Mouse (Mus musculus) kidney, embryonic 16.5 days (tissue): Measurements from ENCODE around the gene A030003K21Rik. TPM values are rescaled to one million over a fixed set of nuclear protein-coding genes. Genes with fewer than 3 reads are reported as not detected.
A peak's percentile ranks its signal among the peaks of the same experiment; 100 is the strongest.
"Not testable (repeated sequence)": the region's sequence is repeated elsewhere in the genome, so short reads cannot be mapped to it uniquely, and the experiment has no call there.

Source experiments
- ATAC-seq: fragments of 200-750 bp; cut with Nextera tagmentation; 2 replicates; pipeline ENCODE4 v1.8.0; 2017; ENCODE audit warnings: moderate TSS enrichment; ENCODE audit not compliant: low FRiP score, low TSS enrichment
- H3K27ac ChIP-seq: fragments of 300-500 bp; sonication (generic); 2 replicates; pipeline ENCODE4 v1.5.1; 2014; ENCODE audit warnings: low read length
- H3K27me3 ChIP-seq: fragments of 300-500 bp; sonication (generic); 2 replicates; pipeline ENCODE4 v1.6.1; 2014; ENCODE audit warnings: low read length, control low read depth, mixed read lengths; ENCODE audit not compliant: insufficient read depth
- H3K36me3 ChIP-seq: fragments of 300-500 bp; sonication (generic); 2 replicates; pipeline ENCODE4 v1.6.1; 2014; ENCODE audit warnings: low read length, control low read depth, mixed read lengths; ENCODE audit not compliant: insufficient read depth
- H3K4me1 ChIP-seq: fragments of 300-500 bp; sonication (generic); 2 replicates; pipeline ENCODE4 v1.6.1; 2014; ENCODE audit warnings: low read length, control low read depth, mixed read lengths; ENCODE audit not compliant: insufficient read depth
- H3K4me2 ChIP-seq: fragments of 300-500 bp; sonication (generic); replicated peaks from 2 replicates; pipeline ENCODE4 v1.6.1; 2014; ENCODE audit warnings: low read depth, low read length
- H3K4me3 ChIP-seq: fragments of 300-500 bp; sonication (generic); 2 replicates; pipeline ENCODE4 v1.5.1; 2014; ENCODE audit warnings: mild to moderate bottlenecking, low read length
- H3K9ac ChIP-seq: fragments of 300-500 bp; sonication (generic); replicated peaks from 2 replicates; pipeline ENCODE4 v1.6.1; 2014; ENCODE audit warnings: low read length
- H3K9me3 ChIP-seq: fragments of 300-500 bp; sonication (generic); 2 replicates; pipeline ENCODE4 v1.6.1; 2016; ENCODE audit warnings: low read length, control low read depth
- WGBS: fragments of 180-500 bp; shearing (Covaris S2); extraction: QIAGEN DNeasy Blood & Tissue Kit; methylation state at CpG from one replicate; pipeline ENCODE4 v1.1.7; 2014; 5-methylcytosine and 5-hydroxymethylcytosine counted together
- polyA plus RNA-seq: library from polyadenylated mRNA; unstranded; fragments of >200 nt; fragmentation: Nextera tagmentation; extraction: Ambion mirVana; gene quantifications from 2 replicates; pipeline ENCODE4 v1.2.1, GENCODE M21; 2015

A030003K21Rik gene
- not detected in 2 replicates for polyA plus RNA-seq

- not testable (repeated sequence) for H3K27me3 ChIP-seq, H3K4me3 ChIP-seq, H3K9ac ChIP-seq, ATAC-seq, H3K36me3 ChIP-seq, H3K4me1 ChIP-seq, H3K4me2 ChIP-seq, H3K27ac ChIP-seq, H3K9me3 ChIP-seq
- no CpG with 5 or more reads among the region's 6 CpGs for WGBS
Observed at GRCm38 (mm10) chr1:82943295-82943694, at the start of gene A030003K21Rik. Gene A030003K21Rik, minus strand, starts transcription at chr1:82943388.

- Histone ChIP-seq H3K9me3 (no peaks in the 10 kb centered on the region), H3K4me3 (no peak overlapping the region), H3K27me3 (no peaks in the 10 kb centered on the region), H3K36me3 (no peaks in the 10 kb centered on the region), H3K9ac (no peak overlapping the region), H3K27ac (0 out of 2 replicates have a peak overlapping the region, but pooled peaks have one; percentile 12), H3K4me2 (no peak overlapping the region), H3K4me1 (no peaks in the 10 kb centered on the region)
- WGBS: 65% methylated on average over 6 of the region's 6 CpGs
- peak; percentile 87 for ATAC-seq
Observed at GRCm38 (mm10) chr1:82992093-82992492, 48.9 kb upstream of the A030003K21Rik start.

- Histone ChIP-seq H3K4me1 (no peaks in the 10 kb centered on the region), H3K4me2 (no peak overlapping the region), H3K27ac (no peak overlapping the region), H3K9ac (no peak overlapping the region), H3K27me3 (no peaks in the 10 kb centered on the region), H3K9me3 (no peaks in the 10 kb centered on the region), H3K36me3 (no peaks in the 10 kb centered on the region), H3K4me3 (no peak overlapping the region)
- ATAC-seq: no peak
- WGBS: 73% methylated on average over 3 of the region's 3 CpGs
Observed at GRCm38 (mm10) chr1:82991596-82991995, 48.4 kb upstream of the A030003K21Rik start.

GRCm38 (mm10) chr1:82991062-82991461, 47.9 kb upstream of the A030003K21Rik start:
- no peak for ATAC-seq
- H3K27ac ChIP-seq: no peak overlapping the region; the same call in 1 of the 2 replicates
- 58% methylated on average over 4 of the region's 4 CpGs for WGBS

GRCm38 (mm10) chr1:82987530-82988198, 44.5 kb upstream of the A030003K21Rik start:
- H3K4me2 ChIP-seq: no peak overlapping the region
- no peak overlapping the region for H3K27ac ChIP-seq
- H3K36me3 ChIP-seq: no peaks in the 10 kb centered on the region
- ATAC-seq: 0 out of 2 replicates have a peak, but pooled peaks have one; percentile 39
- H3K9me3 ChIP-seq: peaks cover 7% of the 10 kb centered on the region
- WGBS: 27% methylated on average over 4 of the region's 4 CpGs
- no peak overlapping the region for H3K4me3 ChIP-seq
- H3K27me3 ChIP-seq: no peaks in the 10 kb centered on the region
- H3K9ac ChIP-seq: no peak overlapping the region
- H3K4me1 ChIP-seq: no peaks in the 10 kb centered on the region

More at GRCm38 (mm10) chr1:82991062-82991461, 47.9 kb upstream of the A030003K21Rik start:
- no peaks in the 10 kb centered on the region for H3K9me3 ChIP-seq
- H3K9ac ChIP-seq: no peak overlapping the region
- H3K27me3 ChIP-seq: no peaks in the 10 kb centered on the region
- H3K36me3 ChIP-seq: no peaks in the 10 kb centered on the region
- H3K4me1 ChIP-seq: no peaks in the 10 kb centered on the region
- H3K4me3 ChIP-seq: no peak overlapping the region
- no peak overlapping the region for H3K4me2 ChIP-seq

GRCm38 (mm10) chr1:82986738-82987137, 43.5 kb upstream of the A030003K21Rik start:
- no peaks in the 10 kb centered on the region for H3K27me3 ChIP-seq
- no peak overlapping the region for H3K4me3 ChIP-seq
- WGBS: 88% methylated on average over 6 of the region's 6 CpGs
- no peak overlapping the region for H3K4me2 ChIP-seq
- no peak for ATAC-seq
- peaks cover 7% of the 10 kb centered on the region for H3K9me3 ChIP-seq
- no peaks in the 10 kb centered on the region for H3K4me1 ChIP-seq
- no peaks in the 10 kb centered on the region for H3K36me3 ChIP-seq
- H3K9ac ChIP-seq: no peak overlapping the region
- no peak overlapping the region for H3K27ac ChIP-seq

- ATAC-seq: no peak
- H3K4me1 ChIP-seq: no peaks in the 10 kb centered on the region
Observed at GRCm38 (mm10) chr1:82977840-82978239, 34.7 kb upstream of the A030003K21Rik start.

GRCm38 (mm10) chr1:82975750-82976149, 32.6 kb upstream of the A030003K21Rik start:
- ATAC-seq: no peak
- H3K9ac ChIP-seq: no peak overlapping the region
- H3K4me3 ChIP-seq: no peak overlapping the region
- H3K4me1 ChIP-seq: no peaks in the 10 kb centered on the region
- 82% methylated on average over 5 of the region's 5 CpGs for WGBS
- no peaks in the 10 kb centered on the region for H3K36me3 ChIP-seq
- H3K27me3 ChIP-seq: no peaks in the 10 kb centered on the region
- no peak overlapping the region for H3K27ac ChIP-seq
- H3K4me2 ChIP-seq: no peak overlapping the region
- H3K9me3 ChIP-seq: no peaks in the 10 kb centered on the region

More at GRCm38 (mm10) chr1:82977840-82978239, 34.7 kb upstream of the A030003K21Rik start:
- Histone ChIP-seq H3K27me3 (no peaks in the 10 kb centered on the region), H3K4me2 (no peak overlapping the region), H3K4me3 (no peak overlapping the region), H3K27ac (no peak overlapping the region), H3K9me3 (no peaks in the 10 kb centered on the region), H3K9ac (no peak overlapping the region), H3K36me3 (no peaks in the 10 kb centered on the region)

GRCm38 (mm10) chr1:82974342-82974741, 31.2 kb upstream of the A030003K21Rik start:
- no peak for ATAC-seq
- no peak overlapping the region for H3K27ac ChIP-seq

GRCm38 (mm10) chr1:82973901-82974300, 30.7 kb upstream of the A030003K21Rik start:
- Histone ChIP-seq H3K4me2 (no peak overlapping the region), H3K9ac (no peak overlapping the region), H3K27me3 (no peaks in the 10 kb centered on the region), H3K36me3 (no peaks in the 10 kb centered on the region), H3K4me3 (no peak overlapping the region), H3K9me3 (no peaks in the 10 kb centered on the region), H3K27ac (no peak overlapping the region), H3K4me1 (no peaks in the 10 kb centered on the region)
- WGBS: 62% methylated on average over 6 of the region's 6 CpGs
- ATAC-seq: no peak

More at GRCm38 (mm10) chr1:82974342-82974741, 31.2 kb upstream of the A030003K21Rik start:
- H3K9ac ChIP-seq: no peak overlapping the region
- no peaks in the 10 kb centered on the region for H3K36me3 ChIP-seq
- no peaks in the 10 kb centered on the region for H3K4me1 ChIP-seq
- H3K4me2 ChIP-seq: no peak overlapping the region
- no peak overlapping the region for H3K4me3 ChIP-seq
- no peaks in the 10 kb centered on the region for H3K27me3 ChIP-seq
- 79% methylated on average over 9 of the region's 9 CpGs for WGBS
- no peaks in the 10 kb centered on the region for H3K9me3 ChIP-seq
